Mouse (Mus musculus) kidney, postnatal 10 days (tissue): ENCODE measurements at regions not wholly inside any gene's neighbourhood (a gene's known extent, or its start where the extent isn't known, plus 50 kb on each side); places are given as distances from the start of the nearest gene placed in this dataset.

Experiments used
- DNase-seq: peaks from one replicate; pipeline ENCODE4 v3.0.0; 2021; ENCODE audit warnings: mixed read lengths

DNA sequence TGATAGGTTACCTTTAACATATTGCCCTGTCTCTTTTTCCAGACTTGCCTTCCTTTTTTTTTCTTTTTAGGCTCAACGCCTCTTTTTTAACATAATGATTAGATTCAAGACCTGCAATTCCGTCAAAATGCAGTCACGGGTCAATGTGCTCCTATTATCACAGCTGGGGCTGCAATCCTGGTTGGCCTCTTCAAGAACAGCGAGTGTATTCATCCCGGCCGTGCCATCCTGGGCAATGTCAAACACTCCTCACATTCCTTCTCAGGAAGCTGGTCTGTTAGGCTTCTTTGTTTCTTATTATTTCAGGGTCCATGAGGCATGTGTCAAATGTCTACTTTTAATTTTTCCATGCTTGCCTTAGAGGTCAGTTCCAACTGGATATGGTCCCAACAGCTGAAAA lies 413.5 kb upstream of the Frg1 start:
- no peak for DNase-seq

DNA sequence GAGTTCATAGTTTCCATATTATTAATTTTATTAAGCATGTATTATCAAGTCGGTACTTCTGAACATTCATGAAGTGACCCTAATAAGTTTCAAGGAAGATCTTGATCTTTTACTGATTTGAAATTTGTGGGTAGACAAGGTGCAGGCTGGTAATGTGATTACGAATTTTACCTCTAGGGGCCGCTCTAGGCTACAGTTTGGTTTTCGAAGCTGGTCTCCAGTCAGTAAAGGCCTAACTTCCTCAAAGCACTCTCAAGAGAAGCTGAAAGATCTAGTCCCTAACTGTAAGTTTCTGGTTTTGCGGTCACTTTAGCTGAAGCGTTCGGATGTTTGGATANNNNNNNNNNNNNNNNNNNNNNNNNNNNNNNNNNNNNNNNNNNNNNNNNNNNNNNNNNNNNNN lies 408.1 kb upstream of the Frg1 start:
- peak; percentile 62 for DNase-seq

DNA sequence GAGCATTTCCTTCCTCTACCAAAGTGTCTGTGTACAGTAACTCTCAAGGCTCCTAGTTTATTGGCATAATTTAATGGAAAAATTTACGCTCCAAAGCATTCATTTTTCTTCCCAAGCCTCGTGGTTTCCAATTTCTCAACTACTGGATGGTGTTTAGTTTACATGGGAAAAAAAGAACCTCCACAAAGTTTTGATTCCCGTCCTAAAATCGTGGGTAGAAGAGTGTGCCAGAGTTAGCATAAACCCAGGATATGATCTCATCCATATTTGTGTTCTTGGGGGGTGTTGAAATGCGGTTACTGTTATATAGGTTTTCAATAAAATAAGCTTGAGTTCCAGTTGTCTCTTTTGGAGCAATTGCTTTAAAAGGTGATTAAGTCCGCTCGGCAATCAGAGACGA lies 406.2 kb upstream of the Frg1 start:
- DNase-seq: no peak

DNA sequence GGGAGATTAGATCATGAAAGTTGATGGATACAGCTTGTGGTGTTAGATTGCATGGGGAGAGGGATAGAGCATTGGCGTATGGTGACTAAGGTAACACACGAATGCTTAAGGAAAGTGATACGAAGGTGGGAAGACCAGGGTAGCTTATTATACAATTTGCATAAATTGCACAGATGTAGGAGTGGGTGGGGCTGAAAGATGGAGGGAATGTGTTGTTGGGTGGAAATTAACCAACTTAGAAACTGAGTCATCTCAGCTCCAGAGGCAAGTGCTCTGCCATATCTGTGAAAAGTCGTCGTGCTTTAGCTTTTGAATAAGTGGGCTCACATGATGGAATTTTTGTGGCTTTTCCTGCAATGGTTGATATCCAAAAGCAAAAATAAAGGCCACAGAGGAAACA lies 404.8 kb upstream of the Frg1 start:
- no peak for DNase-seq

DNA sequence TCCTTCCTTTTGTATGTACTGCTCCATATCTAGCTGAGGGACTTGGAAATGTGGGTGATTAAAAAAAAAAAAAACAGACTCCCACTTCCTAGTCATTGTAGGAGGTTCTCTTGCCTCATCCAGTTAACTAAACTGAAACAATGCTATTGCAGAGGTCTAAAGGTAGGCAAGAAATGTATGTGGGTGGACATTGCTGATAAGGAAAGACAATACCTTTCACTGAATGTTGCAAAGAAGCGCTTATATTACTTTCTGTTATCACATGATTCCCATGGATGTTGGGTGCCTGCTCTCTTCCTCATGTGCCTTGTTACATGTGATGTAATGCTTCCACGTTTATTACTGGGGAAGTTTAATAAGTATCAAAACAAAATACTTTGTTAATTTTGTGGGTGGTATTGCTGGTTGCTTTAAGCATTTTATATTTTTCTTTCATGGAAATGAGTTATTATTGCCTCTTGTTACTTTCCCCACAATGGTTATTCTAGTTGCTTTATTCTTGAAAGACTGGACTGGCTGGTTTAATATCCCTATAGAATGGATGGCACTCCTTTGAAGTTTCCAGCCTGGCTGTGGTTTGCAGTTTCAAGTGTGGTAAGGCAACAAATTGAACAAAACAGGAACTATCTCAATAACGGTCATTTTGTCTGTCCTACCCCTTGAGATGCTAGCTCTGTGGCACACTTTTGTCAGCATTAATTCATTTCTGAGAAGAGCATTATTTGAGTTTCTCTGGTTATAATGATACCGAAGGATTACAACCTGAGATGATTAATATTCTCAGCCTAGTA lies 403.9 kb upstream of the Frg1 start:
- DNase-seq: no peak

DNA sequence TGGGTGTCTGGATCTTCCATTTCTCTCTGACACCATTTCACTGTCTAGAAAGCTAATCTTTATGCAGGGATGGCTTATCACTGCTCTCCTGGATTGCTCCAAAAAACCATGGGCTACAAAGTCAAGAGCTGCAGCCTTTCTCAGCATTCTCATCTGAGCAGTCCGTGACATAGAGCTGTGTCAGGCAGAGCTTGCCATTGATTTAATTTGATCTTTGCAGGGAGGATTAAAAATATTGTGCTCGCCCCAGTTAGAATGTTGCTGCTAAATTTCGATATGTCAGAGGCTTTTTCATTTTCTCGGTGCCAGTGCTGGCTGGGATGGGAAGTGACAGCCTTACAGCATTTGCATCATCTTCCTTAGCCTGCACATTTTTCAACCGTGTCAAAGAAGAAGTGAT lies 401.7 kb upstream of the Frg1 start:
- no peak for DNase-seq

DNA sequence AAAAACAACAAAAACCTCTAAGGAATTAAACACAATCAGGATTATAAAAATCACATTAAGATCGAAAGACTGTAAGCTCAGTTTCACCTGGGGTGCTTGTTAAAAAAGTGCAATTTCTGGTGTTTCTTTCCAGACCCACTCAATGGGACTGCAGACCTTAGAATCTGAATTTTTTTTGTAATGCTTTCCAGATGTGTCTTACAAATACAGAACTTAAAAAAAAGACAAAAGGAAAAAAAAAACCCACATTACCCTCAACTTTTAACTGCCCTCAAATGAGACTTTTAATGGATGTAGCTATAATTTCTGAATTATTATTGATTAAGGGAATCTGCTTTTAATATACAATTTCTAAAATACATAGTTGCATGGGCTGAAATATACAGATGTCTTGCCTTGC lies 401.2 kb upstream of the Frg1 start:
- DNase-seq: no peak

DNA sequence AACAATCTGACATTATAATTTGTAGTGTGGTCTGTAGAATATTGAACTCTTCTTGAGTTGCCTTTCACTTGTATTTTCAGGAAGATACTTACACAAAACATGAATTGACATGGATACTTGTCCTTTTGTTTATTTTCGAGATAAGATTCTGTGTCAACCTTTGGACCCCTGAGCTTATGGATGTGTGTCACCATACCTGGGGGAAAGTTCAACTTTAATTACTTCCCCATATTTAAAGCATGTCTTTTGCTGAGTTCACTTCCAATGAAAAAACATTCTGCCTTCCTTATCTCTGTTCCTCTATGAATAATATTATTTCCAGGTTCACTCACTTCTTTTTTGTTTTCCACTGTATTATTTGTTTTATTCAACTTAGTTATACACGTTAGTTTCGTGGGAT lies 398.4 kb upstream of the Frg1 start:
- no peak for DNase-seq

DNA sequence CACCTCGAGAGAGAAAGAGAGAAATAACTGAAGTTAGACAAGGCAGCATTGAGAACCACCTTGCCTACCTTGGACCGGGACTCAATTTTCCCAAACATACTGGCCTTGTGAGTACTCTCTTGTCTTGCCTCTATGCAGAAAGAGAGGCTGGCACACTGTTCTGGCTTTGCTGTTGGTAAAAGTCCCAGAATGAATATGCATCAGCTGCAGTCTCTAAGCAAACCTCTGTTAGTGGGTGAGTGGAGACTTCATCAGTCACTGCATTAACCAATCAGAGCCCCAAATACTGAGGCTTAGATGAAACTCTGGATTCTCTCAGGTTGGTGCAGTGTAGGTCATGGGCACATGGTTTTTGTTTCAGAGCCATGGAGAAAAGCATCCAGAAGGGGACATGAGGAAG lies 378.8 kb upstream of the Frg1 start:
- no peak for DNase-seq

DNA sequence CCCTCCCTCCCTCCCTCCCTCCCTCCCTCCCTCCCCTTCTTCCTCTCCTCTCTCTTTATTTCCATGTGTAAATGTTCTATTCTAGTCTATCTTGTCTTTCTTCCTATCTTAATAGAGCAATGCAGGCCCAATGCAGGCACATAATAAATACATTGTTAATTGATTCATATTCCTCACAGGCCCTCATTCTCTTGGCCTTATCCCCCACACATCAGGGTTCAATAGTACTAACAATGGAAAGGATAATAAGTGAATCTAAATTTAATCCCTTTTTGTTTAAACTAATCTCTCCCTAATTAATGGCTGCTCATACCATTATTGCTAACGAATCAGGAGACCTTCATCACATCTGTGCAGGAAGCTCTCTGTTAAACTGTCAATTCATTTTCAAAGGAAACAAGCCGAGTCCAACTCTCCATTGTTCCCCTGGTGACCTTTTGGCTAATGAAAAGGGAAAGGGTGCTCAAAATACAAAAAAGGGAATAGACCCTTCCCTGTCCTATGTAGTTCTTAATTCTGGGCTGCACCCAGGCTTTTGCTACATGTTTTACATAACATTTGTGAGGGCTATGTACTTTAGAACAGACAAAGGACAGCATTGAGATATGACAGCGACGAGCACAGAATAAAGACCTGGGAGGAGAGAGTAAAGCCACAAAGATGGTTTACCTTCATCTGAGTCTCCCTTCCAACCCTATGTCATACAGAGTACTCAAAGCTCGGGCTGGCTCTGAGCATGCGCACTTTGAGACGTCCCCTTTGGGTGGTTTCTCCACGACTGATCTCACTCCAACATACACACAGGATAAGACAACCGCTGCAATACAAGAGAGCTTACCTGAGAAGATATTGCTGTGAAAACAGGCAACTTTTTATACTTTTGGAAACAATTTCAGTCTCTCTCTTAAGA lies 370.3 kb upstream of the Frg1 start:
- DNase-seq: no peak

DNA sequence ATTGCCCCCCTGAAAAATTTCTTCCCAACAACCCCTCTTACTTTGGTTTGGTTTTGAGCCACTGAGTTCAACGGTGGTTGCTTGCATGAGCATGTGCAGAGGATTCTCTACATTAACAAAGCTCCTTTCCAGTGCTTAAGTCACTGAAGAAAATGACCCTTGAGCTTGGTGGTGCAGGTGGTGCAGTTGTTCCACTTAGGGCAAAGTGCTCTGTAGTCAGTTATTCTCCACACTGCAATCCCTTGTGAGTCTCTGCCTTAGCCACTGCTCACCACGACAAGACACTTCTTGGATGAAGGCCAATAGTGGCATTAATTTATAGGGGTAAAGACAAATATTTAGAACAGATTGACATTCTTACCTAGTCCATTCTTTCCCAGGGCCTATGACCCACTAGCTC lies 369.1 kb upstream of the Frg1 start:
- DNase-seq: no peak

DNA sequence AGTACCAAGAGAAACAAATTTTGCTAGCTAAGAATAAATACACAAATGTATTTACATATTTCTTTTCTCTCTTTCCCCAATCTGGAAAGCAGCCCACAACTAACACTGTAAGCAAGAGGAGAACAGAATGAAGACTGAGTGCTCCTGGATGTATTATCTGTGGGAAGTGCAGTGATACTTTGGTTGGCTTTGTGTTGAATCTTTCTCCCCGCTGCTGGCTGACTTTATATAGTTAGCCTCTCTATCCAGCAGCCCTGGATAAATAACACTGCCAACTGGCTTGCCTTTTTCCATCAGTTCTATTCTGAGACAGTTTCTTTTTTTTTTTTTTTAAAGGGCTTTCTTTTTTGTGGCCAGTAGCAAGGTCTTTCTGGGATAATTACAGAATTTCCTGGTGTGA lies 366.0 kb upstream of the Frg1 start:
- no peak for DNase-seq

DNA sequence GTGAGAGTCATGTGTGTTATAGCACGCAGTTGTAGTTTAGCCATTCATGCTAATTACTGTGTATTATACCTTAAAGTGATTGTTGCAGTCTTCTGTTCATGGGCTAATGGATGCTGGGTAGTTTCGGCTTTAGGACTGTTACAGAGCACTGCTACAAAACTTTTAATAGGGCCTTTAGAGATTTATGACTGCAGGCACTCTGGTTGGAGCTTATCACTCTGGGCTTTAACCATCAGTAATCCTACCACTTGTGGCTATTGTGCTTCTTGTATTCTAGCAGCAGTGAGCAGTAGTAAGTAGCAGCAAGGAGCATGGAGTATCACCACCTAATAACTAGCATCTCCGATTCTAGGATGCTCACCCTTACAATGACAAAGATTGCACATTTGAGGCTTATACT lies 362.6 kb upstream of the Frg1 start:
- DNase-seq: no peak

DNA sequence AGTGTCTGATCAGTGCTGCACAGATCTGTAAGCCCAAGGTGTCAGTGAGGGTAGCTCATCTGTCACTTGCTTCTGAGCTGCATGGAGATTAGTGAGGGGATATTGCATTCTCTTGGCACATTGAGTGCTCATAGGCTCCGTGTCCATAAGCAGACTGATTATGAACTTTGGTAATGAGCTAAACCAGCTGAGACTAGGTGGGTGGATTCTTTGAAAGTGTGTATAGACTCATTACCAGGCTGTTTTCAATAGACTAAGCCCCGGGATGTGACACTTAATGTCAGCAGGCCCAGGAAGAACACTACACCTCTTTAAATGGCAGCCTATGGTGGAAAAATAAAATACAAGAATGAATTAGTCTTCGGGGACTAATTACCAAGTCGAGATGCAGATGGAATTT lies 354.9 kb upstream of the Frg1 start:
- DNase-seq: no peak

DNA sequence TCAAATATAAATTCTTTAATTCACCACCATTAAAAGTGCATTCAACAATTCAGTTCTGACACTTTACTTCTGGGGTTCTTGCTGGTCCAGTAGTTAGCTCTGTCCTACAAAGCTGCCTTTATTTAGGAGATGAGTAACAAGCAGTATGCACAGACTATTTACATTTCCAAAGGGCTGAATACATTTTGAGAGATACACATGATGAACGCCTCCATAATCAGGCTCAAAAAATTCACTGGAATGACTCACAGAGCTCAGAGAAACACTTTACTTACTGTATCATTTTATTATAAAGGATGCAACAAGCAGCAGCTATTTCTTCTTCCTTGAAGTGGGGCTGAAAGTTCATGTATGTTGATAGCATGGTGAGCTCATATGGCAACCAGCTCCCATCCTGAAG lies 336.6 kb upstream of the Frg1 start:
- DNase-seq: no peak

DNA sequence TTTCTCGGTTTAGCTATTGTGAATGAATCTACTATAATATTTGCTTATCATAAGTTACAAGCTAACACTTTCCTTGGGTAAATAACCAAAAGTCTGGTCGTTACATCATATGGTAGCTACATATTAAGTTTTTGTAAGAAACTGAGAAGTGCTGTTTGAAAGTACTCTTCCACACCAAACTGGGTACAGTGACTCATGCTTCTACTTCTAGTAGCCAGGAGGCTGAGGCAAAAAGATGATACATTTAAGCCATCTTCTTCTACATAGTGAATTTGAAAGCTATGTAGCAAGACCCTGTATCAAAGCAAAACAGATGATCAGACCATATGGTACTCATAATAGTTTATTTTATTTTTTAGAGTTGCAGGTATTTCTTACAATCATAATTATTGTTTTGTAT lies 335.8 kb upstream of the Frg1 start:
- DNase-seq: no peak

DNA sequence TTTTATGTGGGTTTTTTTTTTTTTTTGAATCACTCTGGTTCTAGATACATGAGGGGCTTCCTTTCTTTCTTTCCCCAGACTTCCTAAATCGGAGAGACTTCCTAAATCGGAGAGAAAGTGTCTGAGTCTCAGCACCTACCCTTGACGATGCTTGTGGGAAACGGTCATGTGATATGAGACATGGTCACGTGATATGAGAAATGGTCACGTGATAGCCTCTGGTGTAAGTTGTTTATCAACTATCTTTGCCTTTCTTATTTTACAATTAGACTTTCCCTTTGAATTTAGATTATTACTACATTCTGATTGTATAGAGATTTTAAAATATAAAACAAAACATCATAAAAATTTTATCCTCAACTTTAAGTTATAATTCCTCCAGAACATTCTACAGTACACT lies 330.1 kb upstream of the Frg1 start:
- no peak for DNase-seq

DNA sequence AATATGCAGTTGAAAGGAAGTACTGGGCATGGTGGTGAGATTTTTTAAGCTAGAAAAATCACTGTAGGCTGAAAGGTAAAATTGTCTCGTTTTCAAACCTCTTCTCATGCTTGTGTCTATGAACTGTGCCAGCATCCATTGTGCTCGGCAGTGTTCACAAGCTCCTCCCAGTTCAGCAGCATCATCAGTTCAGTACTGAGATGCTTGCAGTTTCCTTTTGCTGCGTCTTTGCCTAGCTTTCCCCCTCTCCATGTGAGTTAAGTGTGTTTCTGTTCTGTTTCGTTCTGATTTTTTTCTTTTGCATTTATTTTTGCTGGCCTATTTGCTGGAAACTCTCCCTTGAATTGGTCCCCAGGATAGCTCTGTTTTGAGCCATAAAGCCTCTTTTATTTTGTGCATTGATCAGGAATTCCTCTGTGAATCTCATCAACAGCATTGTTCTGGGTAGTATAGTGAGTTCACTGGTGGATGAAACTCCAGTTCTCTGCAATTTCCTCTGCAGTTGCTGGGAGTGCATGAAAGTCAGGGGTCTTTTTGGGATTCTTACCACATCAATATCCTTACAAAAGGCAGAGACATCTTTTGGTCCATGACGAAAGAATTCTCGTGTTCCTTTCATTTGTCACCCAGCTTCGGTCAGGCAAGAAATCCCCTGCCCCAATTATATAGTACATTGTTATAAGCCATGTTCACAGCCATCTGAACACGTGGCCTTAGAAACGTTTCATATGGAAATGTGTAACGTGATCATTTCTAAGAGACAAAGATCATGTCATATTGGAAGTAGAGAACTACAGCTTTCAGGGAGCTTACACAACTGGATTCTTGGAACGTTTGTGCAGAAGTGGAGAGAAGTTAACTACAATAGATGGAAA lies 326.2 kb upstream of the Frg1 start:
- DNase-seq: no peak

DNA sequence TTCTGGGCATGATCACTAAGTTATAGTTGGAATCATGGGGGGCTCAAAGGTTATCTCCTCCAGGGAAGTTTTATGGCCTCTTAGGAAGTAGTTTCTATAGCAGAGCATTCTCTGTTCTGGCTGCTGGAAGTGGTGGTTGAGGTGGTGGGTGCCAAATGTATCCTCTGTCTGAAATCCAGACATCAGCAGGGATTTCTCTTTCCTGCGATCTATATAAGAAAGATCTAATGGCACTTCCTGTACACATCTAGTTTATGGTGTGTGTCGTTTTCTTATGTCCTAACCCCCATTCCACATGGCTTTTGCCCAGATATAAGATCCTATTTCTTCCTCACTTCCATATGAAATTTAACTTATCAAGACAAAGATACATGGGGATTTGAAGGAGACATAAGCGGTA lies 300.1 kb upstream of the Frg1 start:
- no peak for DNase-seq

DNA sequence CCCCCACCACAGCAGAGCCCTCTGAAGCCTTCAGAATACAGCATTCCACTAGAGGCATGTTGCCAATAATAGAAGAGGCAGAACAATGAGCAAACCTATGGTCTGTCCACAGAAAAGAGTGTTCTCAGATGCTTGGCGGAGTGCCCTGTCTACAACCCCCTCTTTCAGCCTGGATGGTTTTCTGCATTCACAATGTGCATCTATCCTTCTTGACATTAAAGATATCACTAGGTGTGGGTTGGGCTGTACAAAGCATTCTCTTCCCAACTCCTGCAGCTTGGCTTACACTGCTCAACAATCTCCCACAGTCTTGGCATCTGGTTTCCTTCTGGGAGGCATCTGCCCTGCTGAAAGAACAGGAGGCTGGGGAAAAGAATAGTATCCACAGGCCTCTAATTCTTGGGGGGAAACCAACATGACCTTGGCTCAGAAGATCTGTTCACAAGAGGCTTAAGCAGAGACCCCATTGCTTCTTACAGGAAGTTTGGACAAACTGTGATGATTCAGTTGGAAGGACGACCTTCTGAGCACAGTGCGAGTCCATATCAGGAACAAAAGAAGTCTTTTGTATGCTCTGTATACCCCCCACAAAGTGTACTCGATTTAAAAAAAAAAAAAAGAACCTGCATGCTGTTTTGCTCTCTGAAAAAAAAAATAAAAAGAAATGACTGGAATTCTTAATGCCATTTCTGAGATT lies 296.9 kb upstream of the Frg1 start:
- no peak for DNase-seq

DNA sequence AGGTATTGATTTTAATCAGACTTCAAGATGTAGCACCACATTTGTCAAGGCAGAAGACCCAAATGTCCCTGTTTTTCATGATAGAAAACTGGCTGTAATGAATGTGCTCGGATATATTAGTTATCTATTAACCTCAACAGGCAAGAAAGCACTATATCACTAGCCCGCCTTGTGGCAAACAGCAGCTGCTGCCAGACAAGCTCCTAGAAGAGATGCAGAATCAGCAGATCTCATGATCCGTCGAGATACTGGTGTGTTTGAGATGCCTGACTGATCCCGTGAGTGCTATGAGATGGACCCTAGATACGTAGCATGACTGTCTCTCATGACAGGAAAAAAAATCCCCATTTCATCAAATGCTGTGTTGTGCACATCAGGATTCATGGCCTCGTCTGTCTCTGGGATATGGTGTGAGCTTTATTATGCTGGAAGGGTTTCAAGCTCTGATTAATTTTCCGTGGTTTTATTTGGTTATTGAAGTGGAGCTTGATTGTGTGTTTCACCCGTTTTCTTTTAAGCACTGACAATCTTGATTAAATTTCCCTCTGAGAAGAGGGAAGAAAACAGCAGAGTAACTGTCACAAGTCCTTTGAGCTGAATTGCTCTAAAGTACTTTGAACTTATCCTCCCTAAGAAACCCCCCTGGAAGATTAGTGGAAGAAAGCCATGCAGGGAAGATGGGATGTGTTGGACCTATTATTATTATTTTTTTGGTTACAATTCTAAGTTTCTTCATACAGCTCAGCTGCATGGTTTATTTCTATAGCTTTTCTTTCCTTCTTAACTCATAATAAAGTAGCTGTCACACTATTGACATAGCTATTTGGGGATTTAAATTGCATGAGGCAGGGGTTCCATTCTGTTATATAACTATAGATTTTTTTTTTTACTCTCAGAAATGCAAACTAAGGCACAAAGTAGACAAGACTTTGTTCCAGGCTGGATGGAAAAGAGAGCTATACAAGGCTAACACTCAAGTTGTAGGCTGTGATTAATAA lies 287.4 kb upstream of the Frg1 start:
- peak; percentile 10 for DNase-seq
